Mouse (Mus musculus): ENCODE measurements at regions not wholly inside any gene's neighbourhood (a gene's known extent, or its start where the extent isn't known, plus 50 kb on each side); places are given as distances from the start of the nearest gene placed in this dataset.

GRCm38 (mm10) chr13:32581598-32581997, 202.2 kb downstream of the Mylk4 start:
- H3K4me3 ChIP-seq (ENCODE audit: low read depth, low read length) = no peak overlapping the region
- no peak for TF ChIP-seq CTCF (IDR thresholded peaks at IDR 0.05; ENCODE audit: low read depth)
- TF ChIP-seq EP300 (IDR thresholded peaks at IDR 0.05; ENCODE audit: low read depth) = no peak
- ATAC-seq = no peak
- DNase-seq = no peak
- no peak overlapping the region for H3K4me2 ChIP-seq (ENCODE audit: low read depth, low read length)
- no peak overlapping the region for H3K27ac ChIP-seq (ENCODE audit: low read depth)
- no peaks in the 10 kb centered on the region for H3K36me3 ChIP-seq (replicated peaks; ENCODE audit: insufficient read depth, low read length)
- H3K27me3 ChIP-seq (ENCODE audit: insufficient read depth, low read length) = no peaks in the 10 kb centered on the region
- H3K9ac ChIP-seq (replicated peaks) = no peak overlapping the region
- H3K4me1 ChIP-seq (ENCODE audit: insufficient read depth) = no peaks in the 10 kb centered on the region
- no peaks in the 10 kb centered on the region for H3K9me3 ChIP-seq (ENCODE audit: low read length)

GRCm38 (mm10) chr13:32567850-32568249, 215.9 kb downstream of the Mylk4 start:
- Histone ChIP-seq H3K9me3 (ENCODE audit: low read length) (0 out of 2 replicates have a peak, but pooled peaks cover 2% of the 10 kb centered on the region), H3K4me2 (ENCODE audit: low read depth, low read length) (no peak overlapping the region), H3K9ac (replicated peaks) (no peak overlapping the region), H3K4me3 (ENCODE audit: low read depth, low read length) (no peak overlapping the region), H3K4me1 (ENCODE audit: insufficient read depth) (no peaks in the 10 kb centered on the region), H3K36me3 (replicated peaks; ENCODE audit: insufficient read depth, low read length) (no peaks in the 10 kb centered on the region), H3K27ac (ENCODE audit: low read depth) (no peak overlapping the region), H3K27me3 (ENCODE audit: insufficient read depth, low read length) (no peaks in the 10 kb centered on the region)
- DNase-seq (no peak), ATAC-seq (no peak)
- no peak for TF ChIP-seq EP300 (IDR thresholded peaks at IDR 0.05; ENCODE audit: low read depth)
- TF ChIP-seq CTCF (IDR thresholded peaks at IDR 0.05; ENCODE audit: low read depth) = no peak
- 78% methylated on average over 2 of the region's 2 CpGs for WGBS (ENCODE audit: insufficient replicate concordance)

GRCm38 (mm10) chr13:32560666-32561065, 222.1 kb upstream of the Gmds start:
- Histone ChIP-seq H3K9me3 (ENCODE audit: low read length) (peaks cover 5% of the 10 kb centered on the region; the same call in 1 of the 2 replicates), H3K27ac (ENCODE audit: low read depth) (no peak overlapping the region), H3K4me3 (ENCODE audit: low read depth, low read length) (no peak overlapping the region), H3K36me3 (replicated peaks; ENCODE audit: insufficient read depth, low read length) (no peaks in the 10 kb centered on the region), H3K27me3 (ENCODE audit: insufficient read depth, low read length) (no peaks in the 10 kb centered on the region), H3K9ac (replicated peaks) (no peak overlapping the region), H3K4me2 (ENCODE audit: low read depth, low read length) (no peak overlapping the region), H3K4me1 (ENCODE audit: insufficient read depth) (no peaks in the 10 kb centered on the region)
- DNase-seq (no peak), ATAC-seq (no peak)
- TF ChIP-seq EP300 (IDR thresholded peaks at IDR 0.05; ENCODE audit: low read depth) (no peak), CTCF (IDR thresholded peaks at IDR 0.05; ENCODE audit: low read depth) (no peak)

GRCm38 (mm10) chr13:32556396-32556795, 217.9 kb upstream of the Gmds start:
- TF ChIP-seq CTCF (IDR thresholded peaks at IDR 0.05; ENCODE audit: low read depth) = no peak
- no peak for TF ChIP-seq EP300 (IDR thresholded peaks at IDR 0.05; ENCODE audit: low read depth)
- Histone ChIP-seq H3K36me3 (replicated peaks; ENCODE audit: insufficient read depth, low read length) (no peaks in the 10 kb centered on the region), H3K4me2 (ENCODE audit: low read depth, low read length) (no peak overlapping the region), H3K4me3 (ENCODE audit: low read depth, low read length) (no peak overlapping the region), H3K9ac (replicated peaks) (no peak overlapping the region), H3K27me3 (ENCODE audit: insufficient read depth, low read length) (no peaks in the 10 kb centered on the region), H3K9me3 (ENCODE audit: low read length) (no peaks in the 10 kb centered on the region), H3K4me1 (ENCODE audit: insufficient read depth) (no peaks in the 10 kb centered on the region), H3K27ac (ENCODE audit: low read depth) (no peak overlapping the region)
- ATAC-seq (no peak), DNase-seq (no peak)
- 82% methylated on average over 2 of the region's 2 CpGs for WGBS (ENCODE audit: insufficient replicate concordance)

- H3K4me3 ChIP-seq (ENCODE audit: low read depth, low read length) = no peak overlapping the region
- H3K9me3 ChIP-seq (ENCODE audit: low read length) = no peaks in the 10 kb centered on the region
- TF ChIP-seq EP300 (IDR thresholded peaks at IDR 0.05; ENCODE audit: low read depth) = no peak
- no peak for TF ChIP-seq CTCF (IDR thresholded peaks at IDR 0.05; ENCODE audit: low read depth)
- no peak overlapping the region for H3K4me2 ChIP-seq (ENCODE audit: low read depth, low read length)
- no peak overlapping the region for H3K9ac ChIP-seq (replicated peaks)
- ATAC-seq (no peak), DNase-seq (no peak)
- H3K4me1 ChIP-seq (ENCODE audit: insufficient read depth) = no peaks in the 10 kb centered on the region
- WGBS (ENCODE audit: insufficient replicate concordance) = 100% methylated on average over 1 of the region's 1 CpGs
- no peaks in the 10 kb centered on the region for H3K27me3 ChIP-seq (ENCODE audit: insufficient read depth, low read length)
- H3K36me3 ChIP-seq (replicated peaks; ENCODE audit: insufficient read depth, low read length) = no peaks in the 10 kb centered on the region
- no peak overlapping the region for H3K27ac ChIP-seq (ENCODE audit: low read depth)
These were observed 216.5 kb upstream of the Gmds start for GRCm38 (mm10) chr13:32555064-32555463.

- Histone ChIP-seq H3K9ac (replicated peaks) (no peak overlapping the region), H3K27ac (ENCODE audit: low read depth) (no peak overlapping the region), H3K4me1 (ENCODE audit: insufficient read depth) (no peaks in the 10 kb centered on the region), H3K4me3 (ENCODE audit: low read depth, low read length) (no peak overlapping the region), H3K4me2 (ENCODE audit: low read depth, low read length) (no peak overlapping the region), H3K36me3 (replicated peaks; ENCODE audit: insufficient read depth, low read length) (no peaks in the 10 kb centered on the region), H3K9me3 (ENCODE audit: low read length) (no peaks in the 10 kb centered on the region), H3K27me3 (ENCODE audit: insufficient read depth, low read length) (no peaks in the 10 kb centered on the region)
- ATAC-seq (no peak), DNase-seq (no peak)
- no peak for TF ChIP-seq EP300 (IDR thresholded peaks at IDR 0.05; ENCODE audit: low read depth)
- no peak for TF ChIP-seq CTCF (IDR thresholded peaks at IDR 0.05; ENCODE audit: low read depth)
- 65% methylated on average over 3 of the region's 3 CpGs for WGBS (ENCODE audit: insufficient replicate concordance)
These were observed 216.1 kb upstream of the Gmds start for GRCm38 (mm10) chr13:32554601-32555000.

GRCm38 (mm10) chr13:32553136-32553535, 214.6 kb upstream of the Gmds start:
- H3K9ac ChIP-seq (replicated peaks) = no peak overlapping the region
- no peaks in the 10 kb centered on the region for H3K4me1 ChIP-seq (ENCODE audit: insufficient read depth)
- H3K4me3 ChIP-seq (ENCODE audit: low read depth, low read length) = no peak overlapping the region
- DNase-seq (no peak), ATAC-seq (no peak)
- no peak for TF ChIP-seq CTCF (IDR thresholded peaks at IDR 0.05; ENCODE audit: low read depth)
- no peak for TF ChIP-seq EP300 (IDR thresholded peaks at IDR 0.05; ENCODE audit: low read depth)
- H3K27me3 ChIP-seq (ENCODE audit: insufficient read depth, low read length) = no peaks in the 10 kb centered on the region
- H3K27ac ChIP-seq (ENCODE audit: low read depth) = no peak overlapping the region
- no peak overlapping the region for H3K4me2 ChIP-seq (ENCODE audit: low read depth, low read length)
- H3K9me3 ChIP-seq (ENCODE audit: low read length) = no peaks in the 10 kb centered on the region
- no peaks in the 10 kb centered on the region for H3K36me3 ChIP-seq (replicated peaks; ENCODE audit: insufficient read depth, low read length)
- WGBS (ENCODE audit: insufficient replicate concordance) = 62% methylated on average over 4 of the region's 4 CpGs

All from liver, postnatal 0 days (tissue).